Mouse (Mus musculus): Measurements from ENCODE around the gene Hdc. TPM values are rescaled to one million over a fixed set of nuclear protein-coding genes. Genes with fewer than 3 reads are reported as not detected.

Hdc gene
- polyA plus RNA-seq, 1 experiment from 2014 or later = 7.4 TPM

DNA sequence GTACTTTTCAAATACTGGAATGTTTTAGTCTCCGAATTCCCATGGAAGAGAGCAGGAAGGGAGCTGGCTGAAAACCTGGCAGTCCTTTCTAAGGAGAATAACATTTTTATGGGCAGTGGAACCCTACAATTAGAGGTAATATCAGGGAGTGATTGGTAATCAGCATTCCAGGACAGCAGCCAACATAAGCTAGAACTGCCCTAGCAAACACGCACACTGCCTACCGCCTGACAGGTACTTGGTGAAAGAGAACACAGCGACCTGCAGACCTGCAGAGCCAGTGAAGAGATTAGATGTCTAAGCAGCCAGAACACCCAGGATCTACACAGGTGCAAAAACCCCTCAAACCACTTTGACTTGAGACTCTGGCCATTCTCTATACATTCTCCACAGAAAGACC, 46.4 kb downstream of the Hdc start:
- no peak overlapping the region for H3K4me2 ChIP-seq
- H3K27me3 ChIP-seq = no peaks in the 10 kb centered on the region
- H3K9ac ChIP-seq = no peak overlapping the region
- H3K36me3 ChIP-seq = no peaks in the 10 kb centered on the region
- H3K4me3 ChIP-seq = no peak overlapping the region
- ATAC-seq (ENCODE audit: borderline replicate concordance, extremely low read depth, low FRiP score, low TSS enrichment) = no peak
- H3K4me1 ChIP-seq = no peaks in the 10 kb centered on the region
- H3K9me3 ChIP-seq = peaks cover 7% of the 10 kb centered on the region; the same call in 1 of the 2 replicates
- H3K27ac ChIP-seq = no peak overlapping the region
- WGBS = 59% methylated on average over 4 of the region's 4 CpGs

- Histone ChIP-seq H3K9ac (no peak overlapping the region), H3K4me2 (no peak overlapping the region), H3K9me3 (peaks cover 7% of the 10 kb centered on the region; the same call in 1 of the 2 replicates), H3K27me3 (no peaks in the 10 kb centered on the region), H3K4me1 (no peaks in the 10 kb centered on the region), H3K27ac (no peak overlapping the region), H3K36me3 (no peaks in the 10 kb centered on the region), H3K4me3 (no peak overlapping the region)
- WGBS = 64% methylated on average over 1 of the region's 1 CpGs
- ATAC-seq (ENCODE audit: borderline replicate concordance, extremely low read depth, low FRiP score, low TSS enrichment) = no peak
Measured at GRCm38 (mm10) chr2:126572163-126572562, 46.9 kb downstream of the Hdc start.

DNA sequence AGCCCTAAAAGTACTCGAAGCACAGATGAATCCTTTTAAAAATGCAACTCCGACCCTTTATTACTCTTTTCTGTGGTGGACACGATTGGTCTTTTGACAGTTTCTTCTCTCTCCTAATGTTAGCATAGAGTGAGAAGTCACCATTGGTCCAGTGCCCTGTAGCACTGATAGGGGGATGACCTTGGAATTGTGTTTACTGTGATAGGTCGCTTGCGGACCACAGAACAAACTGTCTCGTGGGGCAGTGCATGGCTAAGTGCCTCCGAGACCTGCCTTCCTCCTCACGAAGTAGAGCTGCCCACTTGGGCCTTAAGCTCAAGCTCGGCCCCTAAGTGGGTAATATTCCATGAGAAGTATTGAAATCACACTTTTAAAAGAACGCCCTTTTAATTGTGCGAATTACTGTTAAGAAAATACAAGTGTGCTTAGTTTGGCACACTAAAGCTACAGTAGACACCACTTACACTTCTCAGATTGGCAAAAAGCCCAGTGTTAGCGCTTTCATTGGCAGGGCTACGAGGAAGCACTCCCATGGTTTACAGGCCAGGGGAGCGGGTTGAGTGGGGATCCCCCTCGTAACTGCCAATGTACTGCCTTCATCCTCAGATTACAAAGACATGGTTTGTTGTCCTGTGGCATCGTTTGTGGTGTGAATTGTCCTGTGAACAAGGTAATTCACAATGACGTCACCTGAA, 55.5 kb downstream of the Hdc start:
- Histone ChIP-seq H3K27ac (no peak overlapping the region), H3K4me1 (0 out of 2 replicates have a peak, but pooled peaks cover 4% of the 10 kb centered on the region), H3K9ac (no peak overlapping the region), H3K27me3 (no peaks in the 10 kb centered on the region), H3K9me3 (no peaks in the 10 kb centered on the region), H3K36me3 (no peaks in the 10 kb centered on the region), H3K4me3 (no peak overlapping the region), H3K4me2 (no peak overlapping the region)
- WGBS = 45% methylated on average over 17 of the region's 17 CpGs
- 0 out of 2 replicates have a peak, but pooled peaks have one; percentile 31 for ATAC-seq (ENCODE audit: borderline replicate concordance, extremely low read depth, low FRiP score, low TSS enrichment)

GRCm38 (mm10) chr2:126560094-126560493, 59.0 kb downstream of the Hdc start:
- H3K4me3 ChIP-seq = no peak overlapping the region
- no peak overlapping the region for H3K27ac ChIP-seq
- H3K4me1 ChIP-seq = 0 out of 2 replicates have a peak, but pooled peaks cover 4% of the 10 kb centered on the region
- WGBS = 89% methylated on average over 1 of the region's 1 CpGs
- no peaks in the 10 kb centered on the region for H3K36me3 ChIP-seq
- H3K9me3 ChIP-seq = no peaks in the 10 kb centered on the region
- no peak for ATAC-seq (ENCODE audit: borderline replicate concordance, extremely low read depth, low FRiP score, low TSS enrichment)
- H3K9ac ChIP-seq = no peak overlapping the region
- peaks cover 5% of the 10 kb centered on the region; the same call in 1 of the 2 replicates for H3K27me3 ChIP-seq
- no peak overlapping the region for H3K4me2 ChIP-seq

GRCm38 (mm10) chr2:126555533-126555932, 63.6 kb downstream of the Hdc start:
- no peaks in the 10 kb centered on the region for H3K36me3 ChIP-seq
- no peaks in the 10 kb centered on the region for H3K9me3 ChIP-seq
- no peak overlapping the region for H3K9ac ChIP-seq
- 81% methylated on average over 5 of the region's 5 CpGs for WGBS
- peaks cover 16% of the 10 kb centered on the region for H3K4me1 ChIP-seq
- no peak for ATAC-seq (ENCODE audit: borderline replicate concordance, extremely low read depth, low FRiP score, low TSS enrichment)
- no peak overlapping the region for H3K4me2 ChIP-seq
- H3K4me3 ChIP-seq = no peak overlapping the region
- no peak overlapping the region for H3K27ac ChIP-seq
- H3K27me3 ChIP-seq = peaks cover 42% of the 10 kb centered on the region

DNA sequence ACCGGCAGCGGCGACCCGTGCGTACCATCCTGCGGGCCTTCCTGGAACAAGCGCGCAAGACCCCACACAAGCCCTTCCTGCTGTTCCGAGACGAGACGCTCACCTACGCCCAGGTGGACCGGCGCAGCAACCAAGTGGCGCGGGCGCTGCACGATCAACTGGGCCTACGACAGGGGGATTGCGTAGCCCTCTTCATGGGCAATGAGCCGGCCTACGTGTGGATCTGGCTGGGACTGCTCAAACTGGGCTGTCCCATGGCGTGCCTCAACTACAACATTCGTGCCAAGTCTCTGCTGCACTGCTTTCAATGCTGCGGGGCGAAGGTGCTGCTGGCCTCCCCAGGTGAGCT, 65.8 kb downstream of the Hdc start:
- H3K4me2 ChIP-seq = peak overlapping the region; percentile 92
- ATAC-seq (ENCODE audit: borderline replicate concordance, extremely low read depth, low FRiP score, low TSS enrichment) = peak; percentile 27; the same call in 1 of the 2 replicates
- no peaks in the 10 kb centered on the region for H3K9me3 ChIP-seq
- H3K4me1 ChIP-seq = peaks cover 16% of the 10 kb centered on the region
- peaks cover 42% of the 10 kb centered on the region for H3K27me3 ChIP-seq
- H3K9ac ChIP-seq = peak overlapping the region; percentile 27
- peak overlapping the region; percentile 46 for H3K4me3 ChIP-seq
- no peaks in the 10 kb centered on the region for H3K36me3 ChIP-seq
- WGBS = 3% methylated on average over 26 of the region's 26 CpGs
- H3K27ac ChIP-seq = no peak overlapping the region

GRCm38 (mm10) chr2:126552357-126553290, 66.5 kb downstream of the Hdc start, which contains the start of gene Slc27a2:
TSS of gene Slc27a2 (plus strand) at chr2:126552407.
- H3K4me3 ChIP-seq = peak within 1 kb of the TSS; percentile 46
- H3K36me3 ChIP-seq = no peaks in the 10 kb centered on the region
- H3K9me3 ChIP-seq = no peaks in the 10 kb centered on the region
- 2% methylated on average over 58 of the region's 61 CpGs for WGBS
- no peak within 1 kb of the TSS for H3K27ac ChIP-seq
- peak; percentile 76; the same call in 1 of the 2 replicates for ATAC-seq (ENCODE audit: borderline replicate concordance, extremely low read depth, low FRiP score, low TSS enrichment)
- H3K4me2 ChIP-seq = peak within 1 kb of the TSS; percentile 92
- peaks cover 42% of the 10 kb centered on the region for H3K27me3 ChIP-seq
- H3K9ac ChIP-seq = peak within 1 kb of the TSS; percentile 27
- peaks cover 16% of the 10 kb centered on the region for H3K4me1 ChIP-seq

- WGBS = 24% methylated on average over 5 of the region's 5 CpGs
- Histone ChIP-seq H3K27ac (no peak overlapping the region), H3K4me1 (peaks cover 16% of the 10 kb centered on the region), H3K9me3 (no peaks in the 10 kb centered on the region), H3K36me3 (no peaks in the 10 kb centered on the region), H3K4me2 (no peak overlapping the region), H3K4me3 (no peak overlapping the region), H3K27me3 (peaks cover 42% of the 10 kb centered on the region), H3K9ac (no peak overlapping the region)
- ATAC-seq (ENCODE audit: borderline replicate concordance, extremely low read depth, low FRiP score, low TSS enrichment) = no peak
Measured at GRCm38 (mm10) chr2:126551896-126552295, 67.2 kb downstream of the Hdc start.

- Histone ChIP-seq H3K27me3 (peaks cover 42% of the 10 kb centered on the region), H3K9ac (no peak overlapping the region), H3K4me3 (no peak overlapping the region), H3K4me2 (no peak overlapping the region), H3K36me3 (no peaks in the 10 kb centered on the region), H3K27ac (no peak overlapping the region), H3K4me1 (peaks cover 16% of the 10 kb centered on the region), H3K9me3 (no peaks in the 10 kb centered on the region)
- no peak for ATAC-seq (ENCODE audit: borderline replicate concordance, extremely low read depth, low FRiP score, low TSS enrichment)
- WGBS = 74% methylated on average over 8 of the region's 8 CpGs
Measured at GRCm38 (mm10) chr2:126551244-126551890, 67.7 kb downstream of the Hdc start.

DNA sequence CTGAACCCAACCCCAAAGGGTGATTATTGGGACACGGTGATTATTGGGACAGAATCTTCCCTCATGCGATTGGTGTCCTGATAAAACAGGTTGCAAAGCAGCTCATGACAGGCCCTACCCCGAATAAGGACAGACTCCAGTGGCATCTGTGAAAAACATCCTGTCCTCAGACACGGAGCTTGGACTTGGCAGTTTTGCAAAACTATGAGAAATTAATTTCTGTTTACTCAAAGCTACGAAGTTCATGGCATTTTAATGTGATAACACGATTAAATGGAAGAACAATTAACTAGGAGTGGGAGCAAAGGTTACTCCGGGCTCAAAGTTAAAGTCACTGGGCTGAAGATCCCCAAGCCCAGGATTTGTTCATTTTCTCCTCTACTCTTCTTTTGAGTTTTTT, 69.4 kb downstream of the Hdc start:
- Histone ChIP-seq H3K27ac (no peak overlapping the region), H3K36me3 (no peaks in the 10 kb centered on the region), H3K4me2 (no peak overlapping the region), H3K9ac (no peak overlapping the region), H3K9me3 (no peaks in the 10 kb centered on the region), H3K4me3 (no peak overlapping the region), H3K27me3 (peaks cover 37% of the 10 kb centered on the region), H3K4me1 (peaks cover 16% of the 10 kb centered on the region)
- no peak for ATAC-seq (ENCODE audit: borderline replicate concordance, extremely low read depth, low FRiP score, low TSS enrichment)
- WGBS = 53% methylated on average over 7 of the region's 7 CpGs

- no peak for ATAC-seq (ENCODE audit: borderline replicate concordance, extremely low read depth, low FRiP score, low TSS enrichment)
- Histone ChIP-seq H3K27me3 (peaks cover 8% of the 10 kb centered on the region), H3K4me1 (no peaks in the 10 kb centered on the region), H3K4me3 (no peak overlapping the region), H3K4me2 (no peak overlapping the region), H3K27ac (no peak overlapping the region), H3K9me3 (no peaks in the 10 kb centered on the region), H3K9ac (no peak overlapping the region), H3K36me3 (no peaks in the 10 kb centered on the region)
- WGBS = 57% methylated on average over 3 of the region's 3 CpGs
Measured at GRCm38 (mm10) chr2:126546392-126546791, 72.7 kb downstream of the Hdc start.
